Mouse (Mus musculus) adrenal gland (tissue): ENCODE results near the gene Usb1.
"Not testable (repeated sequence)": the region's sequence is repeated elsewhere in the genome, so short reads cannot be mapped to it uniquely, and the experiment has no call there.

Experiments used
- intact Hi-C: fragments of 180-260 bp; cut with DNase I; formaldehyde crosslinking; loops from one replicate; pipeline ENCODE4 v1.15.1; 2025

Usb1 gene

GRCm38 (mm10) chr8:95369581-95370326 is 37.7 kb downstream of the Usb1 start:
- intact Hi-C loops: no loop called here

- intact Hi-C loops: loop anchor here (2.0 kb wide), 1 partner anchor 25 kb away; no protein-coding TSS in a partner anchor
Measured at GRCm38 (mm10) chr8:95373389-95374002, 41.4 kb downstream of the Usb1 start.

- intact Hi-C loops: loop anchor here (2.0 kb wide), 1 partner anchor 26 kb away; no protein-coding TSS in a partner anchor
Measured at GRCm38 (mm10) chr8:95374429-95374828, 42.3 kb downstream of the Usb1 start.

DNA sequence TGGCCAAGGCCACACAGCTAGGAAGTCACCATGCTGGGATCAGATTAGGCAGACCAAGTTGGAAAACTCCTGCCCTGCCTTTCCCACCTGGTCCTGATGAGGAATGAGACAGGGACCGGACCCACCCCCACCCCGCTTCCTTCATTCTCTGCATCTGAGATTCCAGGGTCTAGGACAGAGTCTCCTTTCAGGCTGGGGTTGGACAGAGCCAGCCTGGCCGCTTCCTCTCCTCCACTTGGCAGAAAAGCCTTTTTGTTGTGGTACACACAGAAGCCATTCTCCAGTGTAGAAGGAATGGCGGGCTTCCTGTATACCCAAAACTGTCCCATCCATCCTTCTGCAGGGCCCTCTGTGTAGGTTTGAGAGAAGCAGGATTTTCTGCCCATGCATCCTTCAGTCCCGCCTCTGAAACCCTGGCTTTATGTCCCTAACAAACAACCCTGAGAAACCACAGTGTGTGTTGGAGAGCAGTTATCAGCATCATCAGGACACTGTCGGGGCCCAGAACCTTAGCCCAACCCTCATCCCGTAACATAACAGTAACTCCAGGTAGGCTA is 43.4 kb downstream of the Usb1 start:
- intact Hi-C loops: loop anchor here (2.0 kb wide), 1 partner anchor 27 kb away; no protein-coding TSS in a partner anchor

- intact Hi-C loops: no loop called here
Measured at GRCm38 (mm10) chr8:95376309-95376999, 44.4 kb downstream of the Usb1 start.

- intact Hi-C loops: no loop called here
Measured at GRCm38 (mm10) chr8:95377101-95377500, 45.0 kb downstream of the Usb1 start.

DNA sequence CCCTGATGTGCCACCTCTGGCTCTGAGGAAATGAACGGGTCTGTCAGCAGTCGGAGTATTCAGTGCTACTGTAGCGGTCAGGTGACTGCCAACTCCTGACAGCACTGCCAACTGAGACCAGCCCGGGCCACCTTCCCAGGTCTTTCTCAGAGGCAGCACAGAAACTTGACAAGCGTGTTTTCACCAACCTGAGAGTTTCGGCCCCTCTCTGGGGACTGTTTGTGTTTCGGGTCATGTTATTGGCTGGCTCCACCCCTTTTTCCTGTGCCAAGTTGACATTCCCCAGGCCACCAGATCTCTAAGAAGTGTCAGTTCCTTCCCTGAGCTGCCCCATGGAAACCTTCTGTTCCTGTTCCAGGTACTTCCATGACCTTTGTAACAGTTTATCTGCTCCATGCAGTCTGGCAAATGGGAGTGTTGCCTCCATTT is 45.8 kb downstream of the Usb1 start:
- intact Hi-C loops: no loop called here

- intact Hi-C loops: not testable (repeated sequence)
Measured at GRCm38 (mm10) chr8:95378928-95379327, 46.8 kb downstream of the Usb1 start.

GRCm38 (mm10) chr8:95380953-95381352 is 48.9 kb downstream of the Usb1 start:
- intact Hi-C loops: no loop called here

- intact Hi-C loops: no loop called here
Measured at GRCm38 (mm10) chr8:95381595-95381994, 49.5 kb downstream of the Usb1 start.

- intact Hi-C loops: no loop called here
Measured at GRCm38 (mm10) chr8:95384501-95384900, 52.4 kb downstream of the Usb1 start.

DNA sequence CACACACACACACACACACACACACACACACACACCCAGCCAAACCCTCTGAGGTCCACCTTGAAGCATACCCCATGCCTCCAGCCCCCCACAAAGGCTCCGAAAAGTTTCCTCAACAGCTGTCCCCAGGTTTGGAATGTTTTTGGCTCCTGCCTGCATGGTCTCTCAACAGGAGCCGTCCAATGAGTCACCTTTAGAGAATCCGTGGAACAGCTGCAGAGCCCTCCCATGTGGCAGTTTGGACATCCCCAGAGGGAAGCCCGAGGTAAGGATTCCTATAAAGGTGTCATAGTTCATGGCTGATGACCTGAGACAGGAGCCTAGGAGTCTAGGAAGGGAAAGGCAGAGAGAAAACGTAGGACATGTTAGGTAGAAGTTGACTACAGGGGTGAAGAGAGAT is 54.0 kb downstream of the Usb1 start:
- intact Hi-C loops: no loop called here

DNA sequence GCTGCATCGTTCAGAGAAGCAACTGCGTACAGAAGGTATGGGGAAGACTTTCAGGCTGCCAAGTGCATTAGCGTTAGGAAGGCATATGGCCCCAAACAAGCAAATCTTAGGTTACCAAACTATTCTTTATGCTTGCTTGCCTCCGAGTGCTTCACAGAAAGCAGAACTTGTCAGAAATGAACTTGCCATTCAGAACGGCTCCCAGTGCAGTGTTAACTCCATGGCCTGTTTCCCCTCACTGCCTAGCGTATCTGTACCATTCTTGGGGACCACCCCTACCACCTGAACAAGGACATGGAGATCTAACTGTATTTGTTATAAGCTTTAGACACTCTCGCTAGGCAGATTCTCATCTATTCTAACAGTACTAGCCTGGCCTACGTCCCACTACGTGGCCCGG is 55.1 kb downstream of the Usb1 start:
- intact Hi-C loops: no loop called here

- intact Hi-C loops: no loop called here
Measured at GRCm38 (mm10) chr8:95387936-95388335, 55.9 kb downstream of the Usb1 start.

DNA sequence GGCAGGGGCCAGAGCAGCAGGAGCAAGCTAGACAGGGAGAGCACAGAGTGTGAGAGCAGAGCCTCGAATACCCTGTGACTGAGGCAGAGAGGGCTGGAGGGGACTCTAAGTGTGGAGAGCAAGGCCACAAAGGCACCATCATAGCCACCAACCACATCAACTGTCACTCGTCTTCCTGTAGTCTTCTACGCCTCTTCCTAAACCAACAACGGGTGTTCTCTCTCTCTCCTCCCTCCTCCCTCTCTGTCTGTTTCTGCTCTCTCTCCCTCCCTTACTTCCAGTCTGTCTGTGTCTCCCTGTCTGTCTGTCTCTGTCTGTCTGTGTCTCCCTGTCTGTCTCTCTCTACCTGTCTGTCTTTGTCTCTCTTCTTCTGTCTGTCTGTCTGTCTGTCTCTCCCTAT is 58.2 kb downstream of the Usb1 start:
- intact Hi-C loops: no loop called here

GRCm38 (mm10) chr8:95391101-95391500 is 59.0 kb downstream of the Usb1 start:
- intact Hi-C loops: no loop called here

DNA sequence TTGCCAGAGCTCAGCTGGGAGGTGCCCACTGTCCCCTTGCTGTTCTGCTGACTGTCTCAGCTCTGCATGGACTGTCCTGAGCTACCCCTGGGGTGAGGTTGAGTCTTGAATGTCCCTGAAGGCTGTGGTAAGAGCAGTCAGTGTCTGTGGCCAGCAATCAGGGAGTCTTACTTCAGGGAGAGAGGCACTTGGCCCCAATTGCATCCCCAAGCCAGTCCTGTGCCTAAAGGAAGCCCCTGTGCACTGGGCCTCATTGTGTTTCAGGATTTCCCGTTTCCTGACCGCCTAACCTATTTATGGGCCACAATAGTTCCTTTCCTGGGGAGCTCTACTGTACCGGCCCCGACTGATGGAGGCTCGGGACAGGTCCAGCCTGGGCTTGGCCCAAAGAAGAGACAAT is 60.5 kb downstream of the Usb1 start:
- intact Hi-C loops: no loop called here

- intact Hi-C loops: no loop called here
Measured at GRCm38 (mm10) chr8:95395186-95395918, 63.3 kb downstream of the Usb1 start.

GRCm38 (mm10) chr8:95396752-95397151 is 64.7 kb downstream of the Usb1 start:
- intact Hi-C loops: no loop called here
